Mouse (Mus musculus) heart, postnatal 0 days (tissue): ENCODE results near the gene Txnl4b.

Source experiments
- CTCF ChIP-seq: IDR thresholded peaks from 2 replicates; pipeline ENCODE4 v1.5.1; 2016; ENCODE audit warnings: antibody characterized with exemption, control low read depth, low read depth
- EP300 ChIP-seq: IDR thresholded peaks from 2 replicates; pipeline ENCODE4 v1.6.1; 2016; ENCODE audit warnings: antibody characterized with exemption, low read depth

GRCm38 (mm10) chr8:109564766-109565165, 926 bp upstream of the Txnl4b start:
- TF ChIP-seq CTCF (no peak), EP300 (no peak)
